Mouse (Mus musculus) C2C12 (cell line): ENCODE results near the gene Clca3b. TPM values are rescaled to one million over a fixed set of nuclear protein-coding genes. Genes with fewer than 3 reads are reported as not detected.

Experiments
- H3K27me3 ChIP-seq: one replicate; pipeline ENCODE4 v1.6.1; 2011; ENCODE audit not compliant: control insufficient read depth, insufficient read depth, insufficient read length
- H3K36me3 ChIP-seq: one replicate; pipeline ENCODE4 v1.6.1; 2011; ENCODE audit not compliant: control insufficient read depth, insufficient read depth
- H3K4me3 ChIP-seq: one replicate; pipeline ENCODE4 v1.5.1; 2011; ENCODE audit warnings: mild to moderate bottlenecking, control low read depth; ENCODE audit not compliant: poor library complexity, insufficient read depth, severe bottlenecking
- H3K79me2 ChIP-seq: one replicate; pipeline ENCODE4 v1.6.1; 2011; ENCODE audit not compliant: control insufficient read depth, insufficient read depth
- H3K79me3 ChIP-seq: one replicate; pipeline ENCODE4 v1.6.1; 2011; ENCODE audit warnings: low read depth, control low read depth
- H3ac ChIP-seq: one replicate; pipeline ENCODE3; 2011; ENCODE audit warnings: low read depth; ENCODE audit not compliant: control insufficient read depth, insufficient read length
- CEBPB ChIP-seq: IDR thresholded peaks from one replicate; pipeline ENCODE4 v1.6.1; 2011; ENCODE audit warnings: low read depth, mild to moderate bottlenecking, control low read depth, moderate library complexity
- CTCF ChIP-seq: IDR thresholded peaks from one replicate; pipeline ENCODE4 v1.5.1; 2011; ENCODE audit not compliant: control insufficient read depth, insufficient read depth, insufficient read length
- FOSL1 ChIP-seq: IDR thresholded peaks from one replicate; pipeline ENCODE4 v1.8.0; 2011; ENCODE audit warnings: mild to moderate bottlenecking, low read length; ENCODE audit not compliant: poor library complexity, insufficient read depth, severe bottlenecking
- MYOD1 ChIP-seq: IDR thresholded peaks from one replicate; pipeline ENCODE4 v1.6.1; 2011; ENCODE audit warnings: low read depth; ENCODE audit not compliant: control insufficient read depth, insufficient read length
- MYOG ChIP-seq: IDR thresholded peaks from one replicate; pipeline ENCODE4 v1.6.1; 2011; ENCODE audit not compliant: control insufficient read depth, insufficient read length; ENCODE audit errors: extremely low read depth
- USF1 ChIP-seq: IDR thresholded peaks from one replicate; pipeline ENCODE4 v1.6.1; 2011; ENCODE audit warnings: low read depth, mild to moderate bottlenecking, control low read depth, moderate library complexity
- polyA plus RNA-seq: library from polyadenylated mRNA; unstranded; fragments of >200 nt; fragmentation: generic; extraction: Trizol; gene quantifications from one replicate; pipeline ENCODE4 v1.2.1, GENCODE M21; 2012; ENCODE audit warnings: missing spikeins

Clca3b gene
- polyA plus RNA-seq, 1 experiment: 0.01 TPM

- no peaks in the 10 kb centered on the region for H3K79me2 ChIP-seq
- peak; percentile 4 for TF ChIP-seq CTCF
- TF ChIP-seq MYOD1: no peak
- no peak for TF ChIP-seq FOSL1
- TF ChIP-seq MYOG: no peak
- no peak for TF ChIP-seq USF1
These were observed 47.3 kb downstream of the Clca3b start for GRCm38 (mm10) chr3:144801861-144802260.

GRCm38 (mm10) chr3:144785181-144786148 lies 63.7 kb downstream of the Clca3b start:
- H3K79me2 ChIP-seq: no peaks in the 10 kb centered on the region
- TF ChIP-seq CTCF (no peak), CEBPB (no peak), USF1 (no peak)
- H3K27me3 ChIP-seq: no peaks in the 10 kb centered on the region
- no peaks in the 10 kb centered on the region for H3K79me3 ChIP-seq
- no peaks in the 10 kb centered on the region for H3K36me3 ChIP-seq
- no peak overlapping the region for H3ac ChIP-seq
- no peak overlapping the region for H3K4me3 ChIP-seq

More at GRCm38 (mm10) chr3:144801861-144802260, 47.3 kb downstream of the Clca3b start:
- Histone ChIP-seq H3ac (no peak overlapping the region), H3K36me3 (no peaks in the 10 kb centered on the region), H3K27me3 (no peaks in the 10 kb centered on the region), H3K4me3 (no peak overlapping the region), H3K79me3 (no peaks in the 10 kb centered on the region)

Other genes starting within 250 kb of the Clca3b start
- 106 TPM for gene Sh3glb1, start 129.0 kb downstream of the Clca3b start, polyA plus RNA-seq
- 0.12 TPM for gene Clca3a1, start 88.4 kb downstream of the Clca3b start, polyA plus RNA-seq
- gene Clca3a2, start 29.9 kb downstream of the Clca3b start, polyA plus RNA-seq: not detected
- gene Clca4b, start 83.2 kb upstream of the Clca3b start, polyA plus RNA-seq: not detected
- gene Clca4a, start 125.7 kb upstream of the Clca3b start, polyA plus RNA-seq: 0.01 TPM
- not detected for gene Clca1, start 183.4 kb upstream of the Clca3b start, polyA plus RNA-seq